Mouse (Mus musculus): Measurements from ENCODE around the gene Ptprt.

Ptprt gene

GRCm38 (mm10) chr2:161511880-161512570 lies 1148.9 kb downstream of the Ptprt start:
- DNase-seq = peak; percentile 56

GRCm38 (mm10) chr2:161511101-161511759 lies 1149.7 kb downstream of the Ptprt start:
- DNase-seq = no peak

- DNase-seq = no peak
These were observed 1161.6 kb downstream of the Ptprt start for GRCm38 (mm10) chr2:161499097-161499899.

DNA sequence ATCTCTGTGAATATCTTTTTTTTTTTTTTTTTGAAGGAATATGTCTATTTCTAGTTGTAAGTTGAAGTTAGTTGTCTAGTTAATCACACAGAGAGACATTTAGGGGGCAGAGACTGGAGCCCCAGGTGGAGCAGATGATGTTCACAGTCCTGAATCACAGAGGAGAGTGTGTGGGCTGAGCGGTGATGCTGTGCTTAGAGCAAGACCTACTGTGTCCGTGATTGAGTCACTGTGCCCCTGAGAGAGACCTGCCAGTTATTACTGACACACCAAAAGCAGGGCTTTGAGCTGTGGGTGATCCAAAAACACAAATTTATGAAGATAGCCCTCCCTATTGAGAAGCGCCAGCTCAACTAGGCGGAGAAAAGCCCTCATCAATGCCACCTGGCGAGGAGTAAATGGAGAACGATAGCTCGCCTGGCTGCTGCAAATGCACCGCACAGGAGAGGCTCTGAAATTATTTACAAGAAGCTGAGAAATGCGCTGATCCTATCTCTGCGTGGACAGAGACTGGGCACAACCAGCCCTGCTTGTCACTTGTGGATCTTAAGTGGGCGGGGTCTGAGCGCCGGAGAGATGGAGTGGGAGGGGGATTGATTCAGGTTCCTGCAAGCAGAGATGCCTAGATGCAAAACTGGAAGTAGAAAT lies 1162.4 kb downstream of the Ptprt start:
- no peak for DNase-seq

DNA sequence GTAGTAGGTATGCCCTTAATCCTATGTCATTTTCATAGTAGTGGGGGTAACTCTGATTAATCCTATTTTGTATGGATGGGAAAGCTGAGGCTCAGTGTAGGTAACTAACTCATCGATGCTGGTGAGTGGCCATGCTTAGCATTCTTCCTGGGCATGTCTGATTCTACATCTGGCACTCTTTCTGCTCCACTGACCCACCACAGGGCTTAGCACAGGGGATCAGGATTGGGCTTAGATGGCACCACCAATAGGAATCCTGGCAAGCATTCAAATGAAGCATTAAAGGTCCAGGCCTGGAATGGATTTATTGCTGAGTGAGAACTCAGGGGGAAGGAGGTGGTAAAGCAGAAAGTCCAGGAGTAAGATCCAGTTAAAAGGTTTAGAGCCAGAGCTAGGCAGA lies 1179.2 kb downstream of the Ptprt start:
- DNase-seq = no peak

DNA sequence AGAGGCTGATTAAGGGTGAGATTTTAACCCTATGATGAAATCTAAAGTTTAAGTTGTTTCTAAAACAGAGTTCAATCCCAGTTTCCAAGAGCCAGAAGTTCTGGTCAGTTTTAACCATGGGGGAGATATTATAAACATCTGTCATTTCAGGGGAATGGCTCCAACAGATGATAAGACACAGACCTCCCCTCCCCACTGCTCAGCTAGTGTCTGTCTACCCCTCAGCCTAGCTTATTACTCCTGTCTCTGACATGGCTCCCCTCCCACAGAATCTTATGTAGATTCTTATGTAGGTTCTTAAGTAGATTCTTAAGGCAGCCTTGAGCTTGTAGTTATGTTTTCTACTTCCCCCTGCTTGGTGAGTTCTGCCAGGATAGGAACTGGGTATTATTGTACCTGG lies 1180.5 kb downstream of the Ptprt start:
- no peak for DNase-seq
